8 mouse cellular contexts compared by ENCODE assay signal in genomic region chr2:121009071-121009677, GRCm38 (mm10). TPM values are rescaled to one million over a fixed set of nuclear protein-coding genes. Genes with fewer than 3 reads are reported as not detected.
DNase-seq lines count a peak whose midpoint lies in the region; ATAC-seq and TF ChIP-seq lines count a peak whose summit lies in the region.

No protein-coding gene starts in this region.

- H3K4me3 ChIP-seq in heart, embryonic 13.5 days, result peak overlapping the region; percentile 94
- peak overlapping the region; percentile 87 for H3K4me3 ChIP-seq in G1E (ENCODE audit: low read depth, low read length)
- peak overlapping the region; percentile 84 for H3K4me3 ChIP-seq in forebrain, postnatal 0 days (ENCODE audit: low read depth, low read length)
- H3K4me3 ChIP-seq in liver, postnatal 0 days (ENCODE audit: low read depth, low read length), result peak overlapping the region; percentile 88

- no peaks in the 10 kb centered on the region for H3K9me3 ChIP-seq in heart, embryonic 13.5 days
- H3K9me3 ChIP-seq in G1E (replicated peaks), result no peaks in the 10 kb centered on the region
- no peaks in the 10 kb centered on the region for H3K9me3 ChIP-seq in forebrain, postnatal 0 days (ENCODE audit: low read length)
- H3K9me3 ChIP-seq in liver, postnatal 0 days (ENCODE audit: low read length), result no peaks in the 10 kb centered on the region

- no peak for ATAC-seq in heart, embryonic 13.5 days (ENCODE audit: extremely low read depth, insufficient number of reproducible peaks, low FRiP score, low TSS enrichment)
- ATAC-seq in G1E (ENCODE audit: extremely low read depth, insufficient number of reproducible peaks, low FRiP score, poor library complexity, severe bottlenecking), result no peak
- no peak for ATAC-seq in forebrain, postnatal 0 days
- no peak for ATAC-seq in liver, postnatal 0 days

- no peak for TF ChIP-seq CTCF in G1E (IDR thresholded peaks at IDR 0.05; ENCODE audit: low read depth, low read length)
- TF ChIP-seq CTCF in forebrain, postnatal 0 days (IDR thresholded peaks at IDR 0.05; ENCODE audit: low read depth), result no peak
- TF ChIP-seq CTCF in liver, postnatal 0 days (IDR thresholded peaks at IDR 0.05; ENCODE audit: low read depth), result no peak

- H3K4me2 ChIP-seq in heart, embryonic 13.5 days, result peak overlapping the region; percentile 89
- peak overlapping the region; percentile 88 for H3K4me2 ChIP-seq in forebrain, postnatal 0 days (ENCODE audit: low read depth)
- H3K4me2 ChIP-seq in liver, postnatal 0 days (ENCODE audit: low read depth, low read length), result peak overlapping the region; percentile 85

- peaks cover 32% of the 10 kb centered on the region for H3K36me3 ChIP-seq in heart, embryonic 13.5 days
- peaks cover 50% of the 10 kb centered on the region for H3K36me3 ChIP-seq in G1E (replicated peaks)
- H3K36me3 ChIP-seq in forebrain, postnatal 0 days (ENCODE audit: insufficient read depth), result peaks cover 33% of the 10 kb centered on the region
- peaks cover 18% of the 10 kb centered on the region for H3K36me3 ChIP-seq in liver, postnatal 0 days (replicated peaks; ENCODE audit: insufficient read depth, low read length)

- 20% methylated on average over 5 of the region's 5 CpGs for WGBS in heart, embryonic 13.5 days
- 32% methylated on average over 5 of the region's 5 CpGs for WGBS in forebrain, postnatal 0 days
- WGBS in liver, postnatal 0 days (ENCODE audit: insufficient replicate concordance), result 21% methylated on average over 5 of the region's 5 CpGs

- no peaks in the 10 kb centered on the region for H3K27me3 ChIP-seq in heart, embryonic 13.5 days (replicated peaks)
- no peaks in the 10 kb centered on the region for H3K27me3 ChIP-seq in G1E (ENCODE audit: insufficient read depth, low read length)
- H3K27me3 ChIP-seq in forebrain, postnatal 0 days (ENCODE audit: insufficient read depth, low read length), result no peaks in the 10 kb centered on the region
- no peaks in the 10 kb centered on the region for H3K27me3 ChIP-seq in liver, postnatal 0 days (ENCODE audit: insufficient read depth, low read length)

- peaks cover 9% of the 10 kb centered on the region for H3K4me1 ChIP-seq in heart, embryonic 13.5 days
- peaks cover 17% of the 10 kb centered on the region for H3K4me1 ChIP-seq in G1E (ENCODE audit: insufficient read depth, low read depth, low read length)
- peaks cover 6% of the 10 kb centered on the region; the same call in 1 of the 2 replicates for H3K4me1 ChIP-seq in forebrain, postnatal 0 days (ENCODE audit: insufficient read depth)
- H3K4me1 ChIP-seq in liver, postnatal 0 days (ENCODE audit: insufficient read depth), result peaks cover 11% of the 10 kb centered on the region

- DNase-seq in heart, adult 9 months (ENCODE audit: low spot score in 2 of 2), result no peak
- DNase-seq in G1E (ENCODE audit: low spot score), result peak; percentile 5
- no peak for DNase-seq in forebrain, postnatal 0 days
- no peak for DNase-seq in liver, postnatal 0 days
- DNase-seq in embryo, embryonic 11 days, result no peak
- DNase-seq in ovary, postnatal 36 days (ENCODE audit: low spot score), result no peak
- DNase-seq in kidney, adult 9 months, result no peak

- peak overlapping the region; percentile 86 for H3K9ac ChIP-seq in heart, embryonic 13.5 days
- H3K9ac ChIP-seq in forebrain, postnatal 0 days, result peak overlapping the region; percentile 70
- peak overlapping the region; percentile 89 for H3K9ac ChIP-seq in liver, postnatal 0 days (replicated peaks)

- H3K27ac ChIP-seq in heart, embryonic 13.5 days (replicated peaks), result no peak overlapping the region
- H3K27ac ChIP-seq in forebrain, postnatal 0 days (ENCODE audit: low read depth, low read length), result no peak overlapping the region
- peak overlapping the region; percentile 83 for H3K27ac ChIP-seq in liver, postnatal 0 days (ENCODE audit: low read depth)

- TF ChIP-seq EP300 in liver, postnatal 0 days (IDR thresholded peaks at IDR 0.05; ENCODE audit: low read depth), result no peak

RNA-seq across cellular contexts. Expression of gene Ccndbp1, which starts 1.0 kb away (rescaled TPM):
- polyA plus RNA-seq in heart, embryonic 13.5 days (2015; fragmentation: Nextera tagmentation; extraction: Ambion mirVana), result 37.3 and 38.3 TPM in 2 replicates
- total RNA-seq in G1E (2014; fragmentation: Nextera tagmentation) (53.7 and 55.4 TPM in 2 replicates), G1E (2017) (66.2 and 70.5 TPM in 2 replicates)
- polyA plus RNA-seq in G1E (2012), result 8.0 and 14.7 TPM in 2 replicates
- total RNA-seq in forebrain, postnatal 0 days (2014; rRNA removed), result 63.3 and 65.8 TPM in 2 replicates
- polyA plus RNA-seq in forebrain, postnatal 0 days (2015; fragmentation: Nextera tagmentation; extraction: Ambion mirVana), result 82.0 and 85.0 TPM in 2 replicates
- polyA plus RNA-seq in liver, postnatal 0 days (2015; fragmentation: Nextera tagmentation; extraction: Ambion mirVana), result 36.0 and 37.4 TPM in 2 replicates

RNA-seq across cellular contexts. Expression of gene Epb42, which starts 27.7 kb away (rescaled TPM):
- polyA plus RNA-seq in heart, embryonic 13.5 days (2015; fragmentation: Nextera tagmentation; extraction: Ambion mirVana), result 7.2 and 8.5 TPM in 2 replicates
- total RNA-seq in G1E (2014; fragmentation: Nextera tagmentation), result 11.5 and 88.7 TPM in 2 replicates
- 6.2 and 6.3 TPM in 2 replicates for total RNA-seq in G1E (2017)
- polyA plus RNA-seq in G1E (2012), result 1.0 and 1.1 TPM in 2 replicates
- 0.46 TPM in 1 of 2 replicates, not detected in the other for total RNA-seq in forebrain, postnatal 0 days (2014; rRNA removed)
- 0.06 TPM in 1 of 2 replicates, not detected in the other for polyA plus RNA-seq in forebrain, postnatal 0 days (2015; fragmentation: Nextera tagmentation; extraction: Ambion mirVana)
- polyA plus RNA-seq in liver, postnatal 0 days (2015; fragmentation: Nextera tagmentation; extraction: Ambion mirVana), result 49.1 and 54.9 TPM in 2 replicates

RNA-seq across cellular contexts. Expression of gene Tmem62, which starts 32.4 kb away (rescaled TPM):
- 1.9 and 2.3 TPM in 2 replicates for polyA plus RNA-seq in heart, embryonic 13.5 days (2015; fragmentation: Nextera tagmentation; extraction: Ambion mirVana)
- total RNA-seq in G1E (2014; fragmentation: Nextera tagmentation) (16.9 and 22.8 TPM in 2 replicates), G1E (2017) (16.7 and 19.5 TPM in 2 replicates)
- polyA plus RNA-seq in G1E (2012), result 1.7 and 2.1 TPM in 2 replicates
- total RNA-seq in forebrain, postnatal 0 days (2014; rRNA removed), result 16.3 and 17.3 TPM in 2 replicates
- polyA plus RNA-seq in forebrain, postnatal 0 days (2015; fragmentation: Nextera tagmentation; extraction: Ambion mirVana), result 9.3 and 11.6 TPM in 2 replicates
- 2.9 and 3.2 TPM in 2 replicates for polyA plus RNA-seq in liver, postnatal 0 days (2015; fragmentation: Nextera tagmentation; extraction: Ambion mirVana)

RNA-seq across cellular contexts. Expression of gene Ubr1, which starts 38.7 kb away (rescaled TPM):
- polyA plus RNA-seq in heart, embryonic 13.5 days (2015; fragmentation: Nextera tagmentation; extraction: Ambion mirVana), result 18.3 and 21.6 TPM in 2 replicates
- total RNA-seq in G1E (2014; fragmentation: Nextera tagmentation) (49.1 and 49.4 TPM in 2 replicates), G1E (2017) (27.6 and 33.2 TPM in 2 replicates)
- polyA plus RNA-seq in G1E (2012), result 19.7 and 26.5 TPM in 2 replicates
- 25.5 and 29.8 TPM in 2 replicates for total RNA-seq in forebrain, postnatal 0 days (2014; rRNA removed)
- polyA plus RNA-seq in forebrain, postnatal 0 days (2015; fragmentation: Nextera tagmentation; extraction: Ambion mirVana), result 14.6 and 25.0 TPM in 2 replicates
- 5.4 and 6.6 TPM in 2 replicates for polyA plus RNA-seq in liver, postnatal 0 days (2015; fragmentation: Nextera tagmentation; extraction: Ambion mirVana)
